Mouse (Mus musculus): ENCODE measurements around the gene Hist1h4h. TPM values are rescaled to one million over a fixed set of nuclear protein-coding genes. Genes with fewer than 3 reads are reported as not detected.

Hist1h4h gene
- polyA plus RNA-seq (2014; fragmentation: Nextera tagmentation; extraction: Ambion mirVana), result 3.2 and 3.3 TPM in 2 replicates

DNA sequence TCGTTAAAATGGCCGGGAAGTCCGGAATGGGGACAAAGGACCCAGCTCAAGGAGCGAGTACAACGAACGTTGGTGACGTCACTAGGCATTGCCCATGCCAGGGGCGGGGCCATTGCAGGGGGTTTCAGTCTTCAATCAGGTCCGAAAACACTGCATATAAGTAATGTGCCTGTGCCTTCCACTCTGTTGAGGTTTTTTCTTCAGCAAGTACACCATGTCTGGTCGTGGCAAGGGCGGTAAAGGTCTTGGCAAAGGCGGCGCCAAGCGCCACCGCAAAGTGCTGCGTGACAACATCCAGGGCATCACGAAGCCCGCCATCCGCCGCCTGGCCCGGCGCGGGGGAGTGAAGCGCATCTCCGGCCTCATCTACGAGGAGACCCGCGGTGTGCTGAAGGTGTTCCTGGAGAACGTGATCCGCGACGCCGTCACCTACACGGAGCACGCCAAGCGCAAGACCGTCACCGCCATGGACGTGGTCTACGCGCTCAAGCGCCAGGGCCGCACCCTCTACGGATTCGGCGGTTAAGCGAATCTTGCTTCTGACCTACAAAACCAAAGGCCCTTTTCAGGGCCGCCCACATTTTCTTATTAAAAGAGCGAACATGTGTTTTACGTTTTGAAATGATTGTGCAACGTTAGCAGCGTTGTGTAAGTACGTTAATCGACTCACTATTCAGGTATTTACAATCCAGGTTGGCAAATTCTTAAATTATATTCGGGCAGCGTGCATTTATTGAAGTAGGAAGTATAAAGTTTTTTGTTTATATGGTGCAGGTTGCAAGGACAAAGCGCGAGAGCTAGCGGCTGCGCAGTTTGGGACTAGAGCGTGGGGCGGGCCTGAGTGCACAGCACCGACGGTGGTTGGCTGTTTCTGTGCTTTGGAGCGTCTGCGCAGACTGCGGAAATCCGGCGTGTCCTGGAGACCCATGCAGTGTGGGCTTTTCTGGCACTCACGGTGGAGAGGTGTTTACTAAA lies at the start of gene Hist1h4h:
Gene Hist1h4h (plus strand): TSS at position 150 of the 975 bp plus-strand sequence.
- peak; percentile 87 for ATAC-seq (ENCODE audit: low FRiP score)
- under 1% methylated on average over 52 of the region's 70 CpGs for WGBS
- DNase-seq (ENCODE audit: low spot score), result peak; percentile 100
- H3K36me3 ChIP-seq (replicated peaks; ENCODE audit: control insufficient read depth, insufficient read depth), result no peaks in the 10 kb centered on the region
- peak within 1 kb of the TSS; percentile 55 for H3K4me2 ChIP-seq (replicated peaks)
- peak within 1 kb of the TSS; percentile 49 for H3K4me3 ChIP-seq (replicated peaks; ENCODE audit: low read length)
- H3K4me1 ChIP-seq (replicated peaks; ENCODE audit: control insufficient read depth, insufficient read depth, low read length), result peaks cover 29% of the 10 kb centered on the region
- no peaks in the 10 kb centered on the region for H3K27me3 ChIP-seq (ENCODE audit: control insufficient read depth, insufficient read depth, low read length)
- H3K27ac ChIP-seq, result peak within 1 kb of the TSS; percentile 95
- peak within 1 kb of the TSS; percentile 84 for H3K9ac ChIP-seq
- no peaks in the 10 kb centered on the region for H3K9me3 ChIP-seq (ENCODE audit: control insufficient read depth, low read length)

DNA sequence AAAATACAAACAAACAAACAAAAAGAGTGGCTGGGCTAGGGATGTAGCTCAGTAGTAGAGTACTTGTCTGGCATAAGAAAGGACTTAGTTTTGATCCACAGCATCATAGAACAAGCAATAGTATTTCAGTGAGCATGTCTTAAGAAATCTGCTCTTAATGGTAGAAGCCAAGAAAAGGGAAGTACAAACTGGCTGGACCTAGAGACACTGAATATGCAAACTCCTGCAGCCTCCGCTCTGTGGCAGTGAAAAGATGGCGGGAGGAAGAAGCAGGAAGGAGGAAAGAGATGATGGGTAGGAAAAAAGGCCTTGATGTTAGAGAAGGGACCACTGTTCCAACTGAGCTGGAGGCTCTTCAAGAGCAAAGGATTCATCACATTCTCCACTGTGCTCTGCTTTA lies 47.7 kb upstream of the Hist1h4h start:
- no peak overlapping the region for H3K4me3 ChIP-seq (replicated peaks; ENCODE audit: low read length)
- 89% methylated on average over 2 of the region's 2 CpGs for WGBS
- H3K9me3 ChIP-seq (ENCODE audit: control insufficient read depth, low read length), result no peaks in the 10 kb centered on the region
- H3K9ac ChIP-seq, result no peak overlapping the region
- 0 out of 2 replicates have a peak, but pooled peaks cover 3% of the 10 kb centered on the region for H3K27me3 ChIP-seq (ENCODE audit: control insufficient read depth, insufficient read depth, low read length)
- no peaks in the 10 kb centered on the region for H3K4me1 ChIP-seq (replicated peaks; ENCODE audit: control insufficient read depth, insufficient read depth, low read length)
- H3K4me2 ChIP-seq (replicated peaks), result no peak overlapping the region
- no peak for DNase-seq (ENCODE audit: low spot score)
- no peaks in the 10 kb centered on the region for H3K36me3 ChIP-seq (replicated peaks; ENCODE audit: control insufficient read depth, insufficient read depth)
- no peak overlapping the region for H3K27ac ChIP-seq
- no peak for ATAC-seq (ENCODE audit: low FRiP score)

DNA sequence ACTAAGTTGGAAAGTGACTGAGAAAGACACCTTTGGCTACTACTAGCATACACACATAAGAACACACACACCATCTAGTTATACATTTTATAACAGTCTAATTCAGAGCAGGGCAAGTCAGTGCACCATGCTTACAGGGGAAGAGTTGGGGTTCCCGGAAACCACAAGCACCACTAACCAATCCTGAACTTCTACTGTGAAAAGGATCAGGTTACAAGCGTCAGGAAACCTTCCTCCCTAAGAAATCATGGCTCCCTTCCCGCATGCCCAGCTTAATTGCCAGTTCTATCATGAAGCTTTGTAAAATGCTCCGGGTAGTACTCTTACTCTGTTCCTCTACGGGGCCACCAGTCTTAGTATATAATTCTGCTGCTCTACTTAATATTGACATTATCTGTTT lies 45.6 kb upstream of the Hist1h4h start:
- no peak overlapping the region for H3K4me2 ChIP-seq (replicated peaks)
- WGBS, result 51% methylated on average over 5 of the region's 5 CpGs

DNA sequence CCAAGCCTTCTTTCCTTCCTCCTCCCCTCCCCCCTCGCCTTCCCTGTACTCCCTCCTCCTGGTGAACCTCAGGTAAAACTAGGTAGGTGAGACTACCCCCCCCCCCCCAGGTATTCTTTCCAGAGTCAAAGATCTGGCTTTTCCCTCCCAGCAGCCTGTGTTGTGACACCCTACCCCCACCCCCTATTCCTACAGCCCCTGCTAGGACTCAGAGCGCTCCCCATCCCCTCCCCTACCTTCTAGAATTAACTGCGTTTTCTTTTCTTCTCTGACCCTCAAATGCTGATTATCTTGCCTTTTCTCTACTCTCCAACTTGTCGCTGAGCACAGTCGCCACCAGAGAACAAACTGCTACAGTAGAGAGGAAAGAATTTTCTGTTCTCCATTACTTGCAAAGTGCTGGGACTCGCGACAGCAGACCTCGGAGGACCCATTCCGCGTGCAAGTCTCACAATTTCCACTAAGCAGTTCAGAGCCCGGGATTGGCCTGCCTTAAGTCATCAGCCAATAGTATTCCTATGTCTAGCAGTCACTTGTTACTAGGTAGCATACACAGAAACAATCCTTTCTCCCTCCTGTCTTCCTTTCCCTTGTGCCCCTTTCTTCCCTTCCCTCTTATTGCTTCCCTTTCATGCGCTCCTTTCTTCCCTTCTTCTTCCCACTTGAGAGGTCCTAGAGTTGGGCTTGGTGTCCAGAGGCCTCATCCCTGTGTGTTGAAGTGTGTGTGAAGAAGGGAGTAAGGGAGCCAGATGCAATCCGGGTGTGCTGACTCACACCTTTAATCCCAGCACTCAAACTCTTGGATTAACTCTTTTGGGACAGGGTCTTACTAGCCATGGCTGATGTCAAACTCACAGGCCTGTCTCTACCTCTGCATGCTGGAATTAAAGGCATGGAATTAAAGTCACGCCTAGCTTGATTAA lies 42.2 kb upstream of the Hist1h4h start, which contains the start of gene Btn2a2:
Gene Btn2a2 (minus strand): TSS at position 458 of the 923 bp plus-strand sequence.
- Histone ChIP-seq H3K4me1 (replicated peaks; ENCODE audit: control insufficient read depth, insufficient read depth, low read length) (no peaks in the 10 kb centered on the region), H3K27me3 (ENCODE audit: control insufficient read depth, insufficient read depth, low read length) (0 out of 2 replicates have a peak, but pooled peaks cover 3% of the 10 kb centered on the region), H3K36me3 (replicated peaks; ENCODE audit: control insufficient read depth, insufficient read depth) (no peaks in the 10 kb centered on the region), H3K4me2 (replicated peaks) (peak within 1 kb of the TSS; percentile 56), H3K9me3 (ENCODE audit: control insufficient read depth, low read length) (no peaks in the 10 kb centered on the region), H3K4me3 (replicated peaks; ENCODE audit: low read length) (peak within 1 kb of the TSS; percentile 26), H3K9ac (no peak within 1 kb of the TSS), H3K27ac (no peak within 1 kb of the TSS)
- WGBS, result 4% methylated on average over 13 of the region's 14 CpGs
- ATAC-seq (ENCODE audit: low FRiP score), result peak; percentile 97
- DNase-seq (ENCODE audit: low spot score), result peak; percentile 86

More for the DNA sequence above, 45.6 kb upstream of the Hist1h4h start:
- Histone ChIP-seq H3K9me3 (ENCODE audit: control insufficient read depth, low read length) (no peaks in the 10 kb centered on the region), H3K9ac (no peak overlapping the region), H3K27ac (no peak overlapping the region), H3K27me3 (ENCODE audit: control insufficient read depth, insufficient read depth, low read length) (0 out of 2 replicates have a peak, but pooled peaks cover 3% of the 10 kb centered on the region), H3K4me3 (replicated peaks; ENCODE audit: low read length) (no peak overlapping the region), H3K36me3 (replicated peaks; ENCODE audit: control insufficient read depth, insufficient read depth) (no peaks in the 10 kb centered on the region), H3K4me1 (replicated peaks; ENCODE audit: control insufficient read depth, insufficient read depth, low read length) (no peaks in the 10 kb centered on the region)
- DNase-seq (ENCODE audit: low spot score), result no peak
- no peak for ATAC-seq (ENCODE audit: low FRiP score)

DNA sequence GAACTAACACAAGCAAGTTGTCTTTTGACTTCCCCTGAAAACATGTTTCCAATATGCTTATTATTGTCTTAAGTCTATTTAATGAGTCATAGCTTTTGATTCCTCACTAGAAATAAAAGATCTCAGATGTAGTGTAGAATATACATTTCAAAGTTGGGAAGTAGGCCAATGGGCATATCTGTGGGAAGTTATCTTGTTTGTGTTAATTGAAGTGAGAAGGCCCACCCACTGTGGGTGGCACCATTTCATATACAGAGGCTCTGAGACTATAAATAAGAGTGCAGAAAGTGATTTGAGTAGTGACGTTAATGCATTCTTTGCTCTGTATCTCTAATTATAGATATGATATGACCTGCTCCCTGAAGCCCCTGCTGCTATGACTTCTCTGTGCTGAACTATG lies 40.0 kb upstream of the Hist1h4h start:
- ATAC-seq (ENCODE audit: low FRiP score), result no peak
- Histone ChIP-seq H3K36me3 (replicated peaks; ENCODE audit: control insufficient read depth, insufficient read depth) (no peaks in the 10 kb centered on the region), H3K27ac (no peak overlapping the region), H3K4me3 (replicated peaks; ENCODE audit: low read length) (no peak overlapping the region), H3K27me3 (ENCODE audit: control insufficient read depth, insufficient read depth, low read length) (0 out of 2 replicates have a peak, but pooled peaks cover 3% of the 10 kb centered on the region), H3K9ac (no peak overlapping the region), H3K4me1 (replicated peaks; ENCODE audit: control insufficient read depth, insufficient read depth, low read length) (no peaks in the 10 kb centered on the region), H3K4me2 (replicated peaks) (no peak overlapping the region), H3K9me3 (ENCODE audit: control insufficient read depth, low read length) (no peaks in the 10 kb centered on the region)
- WGBS, result 54% methylated on average over 1 of the region's 1 CpGs
- DNase-seq (ENCODE audit: low spot score), result no peak

DNA sequence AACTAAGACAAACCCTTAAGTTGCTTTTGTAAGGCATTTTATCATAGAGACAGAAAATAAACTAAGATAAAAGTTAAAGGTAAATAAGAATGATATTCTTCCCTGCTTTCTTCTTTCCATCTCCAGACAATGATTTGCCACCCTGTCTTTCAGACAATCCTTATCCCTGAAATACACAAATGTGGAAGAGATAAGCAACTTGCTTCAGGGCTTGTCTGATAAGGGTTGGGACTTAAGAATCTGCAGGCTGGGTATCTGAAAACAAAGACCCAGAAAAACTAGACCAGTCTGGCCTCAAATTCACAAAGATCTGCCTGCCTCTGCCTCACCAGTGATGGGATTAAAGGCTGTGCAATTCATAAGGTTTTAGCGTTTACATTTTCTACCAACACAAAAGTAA lies 39.6 kb upstream of the Hist1h4h start:
- H3K27ac ChIP-seq, result no peak overlapping the region
- DNase-seq (ENCODE audit: low spot score), result no peak
- WGBS, result 25% methylated on average over 1 of the region's 1 CpGs
- H3K4me3 ChIP-seq (replicated peaks; ENCODE audit: low read length), result no peak overlapping the region
- H3K9me3 ChIP-seq (ENCODE audit: control insufficient read depth, low read length), result no peaks in the 10 kb centered on the region
- no peak for ATAC-seq (ENCODE audit: low FRiP score)
- no peaks in the 10 kb centered on the region for H3K4me1 ChIP-seq (replicated peaks; ENCODE audit: control insufficient read depth, insufficient read depth, low read length)
- 0 out of 2 replicates have a peak, but pooled peaks cover 3% of the 10 kb centered on the region for H3K27me3 ChIP-seq (ENCODE audit: control insufficient read depth, insufficient read depth, low read length)
- no peaks in the 10 kb centered on the region for H3K36me3 ChIP-seq (replicated peaks; ENCODE audit: control insufficient read depth, insufficient read depth)
- H3K4me2 ChIP-seq (replicated peaks), result no peak overlapping the region
- H3K9ac ChIP-seq, result no peak overlapping the region

DNA sequence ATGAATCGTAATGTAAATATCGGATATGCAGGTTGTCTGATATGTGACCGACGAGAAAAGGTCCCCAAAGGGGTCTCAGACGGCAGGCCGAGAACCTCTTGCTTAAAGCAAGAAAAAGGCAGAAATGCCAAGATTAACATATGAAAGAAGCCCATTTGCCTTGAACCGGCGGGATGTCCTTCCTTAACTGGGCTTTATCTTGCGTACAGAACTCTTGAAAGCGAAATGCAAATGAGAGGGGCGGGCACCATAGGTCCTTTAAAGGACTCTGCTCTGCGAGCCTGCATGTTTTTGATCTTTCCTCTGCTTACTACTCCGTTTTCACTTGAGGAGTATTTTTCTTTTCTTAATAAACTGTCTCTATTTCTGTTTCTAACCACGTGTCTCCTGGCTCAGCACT lies 38.9 kb upstream of the Hist1h4h start:
- ATAC-seq (ENCODE audit: low FRiP score) (no peak), DNase-seq (ENCODE audit: low spot score) (no peak)
- 3% methylated on average over 14 of the region's 14 CpGs for WGBS
- no peaks in the 10 kb centered on the region for H3K36me3 ChIP-seq (replicated peaks; ENCODE audit: control insufficient read depth, insufficient read depth)
- H3K27me3 ChIP-seq (ENCODE audit: control insufficient read depth, insufficient read depth, low read length), result 0 out of 2 replicates have a peak, but pooled peaks cover 3% of the 10 kb centered on the region
- no peak overlapping the region for H3K27ac ChIP-seq
- H3K4me3 ChIP-seq (replicated peaks; ENCODE audit: low read length), result peak overlapping the region; percentile 7; the same call in 1 of the 2 replicates
- H3K9me3 ChIP-seq (ENCODE audit: control insufficient read depth, low read length), result no peaks in the 10 kb centered on the region
- H3K9ac ChIP-seq, result no peak overlapping the region
- no peaks in the 10 kb centered on the region for H3K4me1 ChIP-seq (replicated peaks; ENCODE audit: control insufficient read depth, insufficient read depth, low read length)
- H3K4me2 ChIP-seq (replicated peaks), result peak overlapping the region; percentile 34

DNA sequence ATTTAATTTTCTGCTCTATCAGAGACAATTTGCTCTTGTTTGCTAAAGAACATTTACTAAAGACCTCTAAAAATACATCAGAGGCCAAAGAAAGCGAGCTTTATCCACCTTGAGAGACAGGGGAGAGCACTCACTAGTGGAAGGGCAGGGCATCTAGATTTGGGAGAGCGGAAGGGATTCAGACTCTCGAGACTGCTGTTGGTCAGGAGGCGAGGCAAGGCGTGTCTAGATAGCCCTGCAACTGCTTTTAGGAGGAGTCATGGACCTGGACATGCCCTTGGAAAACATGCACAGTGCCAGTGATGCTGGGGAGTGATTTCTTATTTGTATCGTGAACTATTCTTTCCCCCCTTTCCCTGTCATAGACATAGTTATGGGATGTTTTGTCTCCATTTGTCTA lies 35.3 kb upstream of the Hist1h4h start:
- no peaks in the 10 kb centered on the region for H3K9me3 ChIP-seq (ENCODE audit: control insufficient read depth, low read length)
- H3K4me2 ChIP-seq (replicated peaks), result no peak overlapping the region
- DNase-seq (ENCODE audit: low spot score) (no peak), ATAC-seq (ENCODE audit: low FRiP score) (no peak)
- WGBS, result 76% methylated on average over 6 of the region's 6 CpGs
- no peak overlapping the region for H3K9ac ChIP-seq
- no peak overlapping the region for H3K27ac ChIP-seq
- H3K36me3 ChIP-seq (replicated peaks; ENCODE audit: control insufficient read depth, insufficient read depth), result no peaks in the 10 kb centered on the region
- H3K27me3 ChIP-seq (ENCODE audit: control insufficient read depth, insufficient read depth, low read length), result peaks cover 28% of the 10 kb centered on the region
- 0 out of 2 replicates have a peak, but pooled peaks cover 5% of the 10 kb centered on the region for H3K4me1 ChIP-seq (replicated peaks; ENCODE audit: control insufficient read depth, insufficient read depth, low read length)
- no peak overlapping the region for H3K4me3 ChIP-seq (replicated peaks; ENCODE audit: low read length)
